9 mouse cellular contexts compared by ENCODE assay signal in genomic region chr8:126838228-126838627, GRCm38 (mm10).
DNase-seq lines count a peak whose midpoint lies in the region; ATAC-seq and TF ChIP-seq lines count a peak whose summit lies in the region.
"Had no signal": no experiment of that assay in that cellular context is flagged by ENCODE, and none has a peak within 500 bp of the region (broad histone marks: within the 10 kb centered on the region; RNA-seq: fewer than 3 reads in every experiment).

No protein-coding gene starts in this region.

- peak overlapping the region; percentile 90 for H3K27ac ChIP-seq in heart, embryonic 15.5 days
- peak overlapping the region; percentile 92 for H3K27ac ChIP-seq in embryonic facial prominence, embryonic 14.5 days (replicated peaks; ENCODE audit: low read depth, low read length)
- peak overlapping the region; percentile 93 for H3K27ac ChIP-seq in kidney, postnatal 0 days
- H3K27ac ChIP-seq in midbrain, embryonic 16.5 days (ENCODE audit: low read length): 0 out of 2 replicates have a peak overlapping the region, but pooled peaks have one; percentile 17

- peaks cover 60% of the 10 kb centered on the region for H3K4me1 ChIP-seq in heart, embryonic 15.5 days (replicated peaks)
- peaks cover 47% of the 10 kb centered on the region for H3K4me1 ChIP-seq in embryonic facial prominence, embryonic 14.5 days (ENCODE audit: control insufficient read depth, insufficient read depth, low read length)
- H3K4me1 ChIP-seq in kidney, postnatal 0 days (replicated peaks; ENCODE audit: insufficient read depth, low read length): peaks cover 34% of the 10 kb centered on the region
- peaks cover 21% of the 10 kb centered on the region for H3K4me1 ChIP-seq in midbrain, embryonic 16.5 days (ENCODE audit: control insufficient read depth, insufficient read depth, low read length)

- no peaks in the 10 kb centered on the region for H3K27me3 ChIP-seq in heart, embryonic 15.5 days
- no peaks in the 10 kb centered on the region for H3K27me3 ChIP-seq in embryonic facial prominence, embryonic 14.5 days (replicated peaks; ENCODE audit: control insufficient read depth, insufficient read depth, low read length)
- no peaks in the 10 kb centered on the region for H3K27me3 ChIP-seq in kidney, postnatal 0 days (ENCODE audit: insufficient read depth, low read length)
- H3K27me3 ChIP-seq in midbrain, embryonic 16.5 days (ENCODE audit: control insufficient read depth, insufficient read depth, low read depth, low read length): no peaks in the 10 kb centered on the region

- intact Hi-C loops in heart, postnatal 36 days (cut with DNase I): loop anchor here (2.0 to 5.0 kb wide), 6 partner anchors 31 to 341 kb away; no protein-coding TSS in a partner anchor
- intact Hi-C loops in left cerebral cortex, postnatal 14 days (cut with DNase I): loop anchor here (5.0 kb wide), 3 partner anchors 81 to 246 kb away; partner anchors contain the start of gene Irf2bp2

- H3K4me2 ChIP-seq in heart, embryonic 15.5 days: no peak overlapping the region
- no peak overlapping the region for H3K4me2 ChIP-seq in embryonic facial prominence, embryonic 14.5 days (ENCODE audit: low read depth, low read length)
- no peak overlapping the region for H3K4me2 ChIP-seq in kidney, postnatal 0 days (ENCODE audit: low read length)
- H3K4me2 ChIP-seq in midbrain, embryonic 16.5 days (ENCODE audit: low read length): no peak overlapping the region

- WGBS in heart, embryonic 15.5 days: 82% methylated on average over 7 of the region's 7 CpGs
- 60% methylated on average over 7 of the region's 7 CpGs for WGBS in embryonic facial prominence, embryonic 14.5 days
- 46% methylated on average over 7 of the region's 7 CpGs for WGBS in kidney, postnatal 0 days
- WGBS in midbrain, embryonic 16.5 days: 88% methylated on average over 7 of the region's 7 CpGs

- no peaks in the 10 kb centered on the region for H3K9me3 ChIP-seq in heart, embryonic 15.5 days (replicated peaks)
- no peaks in the 10 kb centered on the region for H3K9me3 ChIP-seq in embryonic facial prominence, embryonic 14.5 days (ENCODE audit: control insufficient read depth, low read length)
- no peaks in the 10 kb centered on the region for H3K9me3 ChIP-seq in kidney, postnatal 0 days (replicated peaks; ENCODE audit: low read length)
- H3K9me3 ChIP-seq in midbrain, embryonic 16.5 days (replicated peaks; ENCODE audit: control insufficient read depth, low read length, poor library complexity, severe bottlenecking): no peaks in the 10 kb centered on the region

- no peak for TF ChIP-seq CTCF in kidney, postnatal 0 days (IDR thresholded peaks at IDR 0.05; ENCODE audit: low read depth)

- no peak overlapping the region for H3K9ac ChIP-seq in heart, embryonic 15.5 days
- no peak overlapping the region for H3K9ac ChIP-seq in embryonic facial prominence, embryonic 14.5 days (ENCODE audit: low read depth, low read length)
- no peak overlapping the region for H3K9ac ChIP-seq in kidney, postnatal 0 days (ENCODE audit: low read depth, low read length)
- no peak overlapping the region for H3K9ac ChIP-seq in midbrain, embryonic 16.5 days (ENCODE audit: low read depth, low read length)

- H3K36me3 ChIP-seq in heart, embryonic 15.5 days: no peaks in the 10 kb centered on the region
- no peaks in the 10 kb centered on the region for H3K36me3 ChIP-seq in embryonic facial prominence, embryonic 14.5 days (ENCODE audit: control insufficient read depth, insufficient read depth, low read length)
- no peaks in the 10 kb centered on the region for H3K36me3 ChIP-seq in kidney, postnatal 0 days (ENCODE audit: insufficient read depth, low read length)
- H3K36me3 ChIP-seq in midbrain, embryonic 16.5 days (ENCODE audit: control insufficient read depth, insufficient read depth, low read length): no peaks in the 10 kb centered on the region

- no peak overlapping the region for H3K4me3 ChIP-seq in heart, embryonic 15.5 days
- no peak overlapping the region for H3K4me3 ChIP-seq in embryonic facial prominence, embryonic 14.5 days (ENCODE audit: low read depth, low read length)
- H3K4me3 ChIP-seq in kidney, postnatal 0 days (replicated peaks; ENCODE audit: low read depth, low read length): no peak overlapping the region
- no peak overlapping the region for H3K4me3 ChIP-seq in midbrain, embryonic 16.5 days (ENCODE audit: low read depth, low read length)

- ATAC-seq in heart, embryonic 15.5 days (replicated peaks; ENCODE audit: insufficient number of reproducible peaks, insufficient read depth, low FRiP score, low read depth): no peak
- no peak for ATAC-seq in embryonic facial prominence, embryonic 14.5 days (ENCODE audit: low read depth)
- ATAC-seq in kidney, postnatal 0 days (replicated peaks; ENCODE audit: low FRiP score, low read depth): no peak
- ATAC-seq in midbrain, embryonic 16.5 days: no peak

- DNase-seq in heart, postnatal 36 days: no peak
- no peak for DNase-seq in embryonic facial prominence, embryonic 14.5 days (ENCODE audit: low spot score)
- DNase-seq in kidney, postnatal 0 days (ENCODE audit: low spot score): no peak
- no peak for DNase-seq in left cerebral cortex, postnatal 14 days (ENCODE audit: low spot score in 2 of 2)
- no peak for DNase-seq in frontal cortex, adult 2 months (ENCODE audit: extremely low spot score in 1 of 2, low spot score in 1 of 2)
- DNase-seq in adrenal gland, adult (ENCODE audit: inconsistent age in 2 of 2, low spot score in 1 of 2): no peak
- DNase-seq: left cerebral cortex, postnatal 4 days had no signal

Comparison
In these comparisons a context has a peak if more than half of its experiments do, and no peak if none do; other contexts are left out.
1. H3K27ac ChIP-seq: peak in every context shown above with its lines; median percentile 93 in kidney, postnatal 0 days; 92 in embryonic facial prominence, embryonic 14.5 days; 90 in heart, embryonic 15.5 days; 17 in midbrain, embryonic 16.5 days.